Mouse (Mus musculus) kidney, postnatal 0 days (tissue): ENCODE results near the gene Tmem132c. TPM values are rescaled to one million over a fixed set of nuclear protein-coding genes. Genes with fewer than 3 reads are reported as not detected.
A peak's percentile ranks its signal among the peaks of the same experiment; 100 is the strongest.

Source experiments
- ATAC-seq: fragments of 200-750 bp; cut with Nextera tagmentation; replicated peaks from 2 replicates; pipeline ENCODE4 v1.8.0; 2017; ENCODE audit warnings: low read depth, moderate number of reproducible peaks, moderate TSS enrichment, moderate library complexity; ENCODE audit not compliant: low FRiP score
- DNase-seq: peaks from one replicate; pipeline ENCODE4 v3.0.0-alpha.2; 2016; ENCODE audit warnings: low spot score
- H3K27ac ChIP-seq: fragments of 300-500 bp; sonication (generic); 2 replicates; pipeline ENCODE4 v1.5.1; 2014; ENCODE audit warnings: mild to moderate bottlenecking
- H3K27me3 ChIP-seq: fragments of 300-500 bp; sonication (generic); 2 replicates; pipeline ENCODE4 v1.6.1; 2014; ENCODE audit warnings: low read length, mixed read lengths; ENCODE audit not compliant: insufficient read depth
- H3K36me3 ChIP-seq: fragments of 300-500 bp; sonication (generic); 2 replicates; pipeline ENCODE4 v1.6.1; 2014; ENCODE audit warnings: low read length, mixed read lengths; ENCODE audit not compliant: insufficient read depth
- H3K4me1 ChIP-seq: fragments of 300-500 bp; sonication (generic); replicated peaks from 2 replicates; pipeline ENCODE4 v1.6.1; 2014; ENCODE audit warnings: antibody characterized with exemption, low read length, mixed read lengths; ENCODE audit not compliant: insufficient read depth
- H3K4me2 ChIP-seq: fragments of 300-500 bp; sonication (generic); 2 replicates; pipeline ENCODE4 v1.6.1; 2014; ENCODE audit warnings: mild to moderate bottlenecking, low read length, moderate library complexity, mixed read lengths
- H3K4me3 ChIP-seq: fragments of 300-500 bp; sonication (generic); replicated peaks from 2 replicates; pipeline ENCODE4 v1.5.1; 2014; ENCODE audit warnings: low read depth, low read length
- H3K9ac ChIP-seq: fragments of 300-500 bp; sonication (generic); 2 replicates; pipeline ENCODE4 v1.6.1; 2014; ENCODE audit warnings: low read depth, low read length
- H3K9me3 ChIP-seq: fragments of 300-500 bp; sonication (generic); replicated peaks from 2 replicates; pipeline ENCODE4 v1.6.1; 2016; ENCODE audit warnings: low read length, inconsistent platforms, mixed read lengths
- CTCF ChIP-seq: IDR thresholded peaks from 2 replicates; pipeline ENCODE4 v1.5.1; 2016; ENCODE audit warnings: antibody characterized with exemption, low read depth, mild to moderate bottlenecking, moderate library complexity
- WGBS: fragments of 180-500 bp; shearing (Covaris S2); extraction: QIAGEN DNeasy Blood & Tissue Kit; methylation state at CpG from one replicate; pipeline ENCODE4 v1.1.7; 2014; 5-methylcytosine and 5-hydroxymethylcytosine counted together
- polyA plus RNA-seq: library from polyadenylated mRNA; unstranded; fragments of >200 nt; fragmentation: Nextera tagmentation; extraction: Ambion mirVana; gene quantifications from 2 replicates; pipeline ENCODE4 v1.2.1, GENCODE M21; 2015

The Tmem132c gene
- polyA plus RNA-seq, 1 experiment from 2014 or later: 0.75 TPM

GRCm38 (mm10) chr5:127405391-127406000 is 163.9 kb downstream of the Tmem132c start:
- DNase-seq (peak; percentile 26), ATAC-seq (peak; percentile 65)
- WGBS: 12% methylated on average over 18 of the region's 18 CpGs
- Histone ChIP-seq H3K4me3 (no peak overlapping the region), H3K4me2 (0 out of 2 replicates have a peak overlapping the region, but pooled peaks have one; percentile 15), H3K4me1 (0 out of 2 replicates have a peak, but pooled peaks cover 4% of the 10 kb centered on the region), H3K36me3 (no peaks in the 10 kb centered on the region), H3K9ac (no peak overlapping the region), H3K27me3 (no peaks in the 10 kb centered on the region), H3K9me3 (no peaks in the 10 kb centered on the region), H3K27ac (no peak overlapping the region)
- no peak for TF ChIP-seq CTCF

- Histone ChIP-seq H3K27ac (no peak overlapping the region), H3K4me2 (no peak overlapping the region), H3K9ac (no peak overlapping the region), H3K4me1 (0 out of 2 replicates have a peak, but pooled peaks cover 4% of the 10 kb centered on the region), H3K27me3 (no peaks in the 10 kb centered on the region), H3K4me3 (no peak overlapping the region), H3K9me3 (no peaks in the 10 kb centered on the region), H3K36me3 (no peaks in the 10 kb centered on the region)
- WGBS: 17% methylated on average over 8 of the region's 9 CpGs
- ATAC-seq: no peak
- TF ChIP-seq CTCF: no peak
- DNase-seq: peak; percentile 68
Observed at GRCm38 (mm10) chr5:127406014-127406655, 164.5 kb downstream of the Tmem132c start.

GRCm38 (mm10) chr5:127416536-127416935 is 174.9 kb downstream of the Tmem132c start:
- H3K9ac ChIP-seq: no peak overlapping the region
- H3K36me3 ChIP-seq: no peaks in the 10 kb centered on the region
- no peak overlapping the region for H3K27ac ChIP-seq
- H3K4me3 ChIP-seq: no peak overlapping the region
- TF ChIP-seq CTCF: no peak
- no peaks in the 10 kb centered on the region for H3K27me3 ChIP-seq
- H3K4me1 ChIP-seq: no peaks in the 10 kb centered on the region
- 28% methylated on average over 7 of the region's 7 CpGs for WGBS
- no peaks in the 10 kb centered on the region for H3K9me3 ChIP-seq
- no peak for DNase-seq
- no peak for ATAC-seq
- no peak overlapping the region for H3K4me2 ChIP-seq

- no peaks in the 10 kb centered on the region for H3K4me1 ChIP-seq
- DNase-seq: no peak
Observed at GRCm38 (mm10) chr5:127423936-127424335, 182.3 kb downstream of the Tmem132c start.

GRCm38 (mm10) chr5:127429124-127429523 is 187.5 kb downstream of the Tmem132c start:
- H3K4me2 ChIP-seq: no peak overlapping the region
- H3K9me3 ChIP-seq: no peaks in the 10 kb centered on the region
- H3K4me3 ChIP-seq: no peak overlapping the region
- H3K27me3 ChIP-seq: no peaks in the 10 kb centered on the region
- DNase-seq (no peak), ATAC-seq (no peak)
- 52% methylated on average over 10 of the region's 10 CpGs for WGBS
- no peak overlapping the region for H3K27ac ChIP-seq
- H3K4me1 ChIP-seq: no peaks in the 10 kb centered on the region
- TF ChIP-seq CTCF: no peak
- H3K9ac ChIP-seq: no peak overlapping the region
- H3K36me3 ChIP-seq: no peaks in the 10 kb centered on the region

More at GRCm38 (mm10) chr5:127423936-127424335, 182.3 kb downstream of the Tmem132c start:
- Histone ChIP-seq H3K4me3 (no peak overlapping the region), H3K4me2 (no peak overlapping the region), H3K9me3 (no peaks in the 10 kb centered on the region), H3K27me3 (no peaks in the 10 kb centered on the region), H3K27ac (no peak overlapping the region), H3K36me3 (no peaks in the 10 kb centered on the region), H3K9ac (no peak overlapping the region)
- no peak for ATAC-seq
- no peak for TF ChIP-seq CTCF

GRCm38 (mm10) chr5:127431561-127431960 is 190.0 kb downstream of the Tmem132c start:
- H3K9ac ChIP-seq: no peak overlapping the region
- no peak overlapping the region for H3K4me3 ChIP-seq
- H3K4me2 ChIP-seq: no peak overlapping the region
- no peak for ATAC-seq
- no peaks in the 10 kb centered on the region for H3K9me3 ChIP-seq
- no peaks in the 10 kb centered on the region for H3K36me3 ChIP-seq
- 70% methylated on average over 9 of the region's 9 CpGs for WGBS
- no peak for DNase-seq
- H3K4me1 ChIP-seq: no peaks in the 10 kb centered on the region
- no peak for TF ChIP-seq CTCF
- no peak overlapping the region for H3K27ac ChIP-seq
- H3K27me3 ChIP-seq: no peaks in the 10 kb centered on the region

GRCm38 (mm10) chr5:127436836-127437235 is 195.2 kb downstream of the Tmem132c start:
- no peaks in the 10 kb centered on the region for H3K4me1 ChIP-seq
- no peak overlapping the region for H3K27ac ChIP-seq
- H3K9ac ChIP-seq: no peak overlapping the region
- no peaks in the 10 kb centered on the region for H3K9me3 ChIP-seq
- no peak overlapping the region for H3K4me2 ChIP-seq
- H3K4me3 ChIP-seq: no peak overlapping the region
- TF ChIP-seq CTCF: no peak
- DNase-seq (no peak), ATAC-seq (no peak)
- no peaks in the 10 kb centered on the region for H3K36me3 ChIP-seq
- 90% methylated on average over 5 of the region's 5 CpGs for WGBS
- H3K27me3 ChIP-seq: no peaks in the 10 kb centered on the region
